Mouse (Mus musculus) heart, adult 8-10 months (tissue): ENCODE data around the gene Mdk. TPM values are rescaled to one million over a fixed set of nuclear protein-coding genes. Genes with fewer than 3 reads are reported as not detected.

Source experiments
- DNase-seq: peaks from one replicate; pipeline ENCODE4 v3.0.0; 2022; ENCODE audit warnings: low spot score
- total RNA-seq, 4 experiments: library from RNA; stranded (reverse); gene quantifications; 2 replicates each; pipeline ENCODE4 v1.2.4; 2022

Gene Mdk
- total RNA-seq, 4 experiments from 2014 or later: 1.5 to 4.3 (median 3.4) TPM

- no peak for DNase-seq
Observed at GRCm38 (mm10) chr2:91933471-91933870, 1.4 kb upstream of the Mdk start.

GRCm38 (mm10) chr2:91932737-91933350 is 747 bp upstream of the Mdk start:
- no peak for DNase-seq

GRCm38 (mm10) chr2:91931328-91932159 is 553 bp downstream of the Mdk start:
- DNase-seq: no peak

DNA sequence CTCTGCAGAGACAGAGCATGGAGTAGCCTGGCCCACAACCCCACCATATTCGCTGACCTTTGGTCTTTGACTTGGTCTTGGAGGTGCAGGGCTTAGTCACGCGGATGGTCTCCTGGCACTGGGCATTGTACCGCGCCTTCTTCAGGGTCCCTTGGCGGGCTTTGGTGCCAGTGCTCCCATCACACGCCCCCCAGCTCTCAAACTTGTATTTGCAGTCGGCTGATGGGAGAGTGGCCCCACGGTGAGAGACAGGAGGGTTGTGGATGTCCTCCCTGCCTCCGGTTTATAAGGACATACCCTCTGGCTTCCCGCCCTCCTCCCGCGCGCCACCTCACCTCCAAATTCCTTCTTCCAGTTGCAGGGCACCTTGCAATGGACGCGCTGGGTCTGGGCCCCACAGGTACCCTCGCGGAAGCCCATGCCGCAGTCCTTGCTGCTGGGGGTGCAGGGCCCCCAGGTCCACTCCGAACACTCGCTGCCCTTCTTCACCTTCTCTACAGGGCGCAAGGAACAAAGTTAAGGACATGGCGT is 1.3 kb downstream of the Mdk start:
- no peak for DNase-seq

DNA sequence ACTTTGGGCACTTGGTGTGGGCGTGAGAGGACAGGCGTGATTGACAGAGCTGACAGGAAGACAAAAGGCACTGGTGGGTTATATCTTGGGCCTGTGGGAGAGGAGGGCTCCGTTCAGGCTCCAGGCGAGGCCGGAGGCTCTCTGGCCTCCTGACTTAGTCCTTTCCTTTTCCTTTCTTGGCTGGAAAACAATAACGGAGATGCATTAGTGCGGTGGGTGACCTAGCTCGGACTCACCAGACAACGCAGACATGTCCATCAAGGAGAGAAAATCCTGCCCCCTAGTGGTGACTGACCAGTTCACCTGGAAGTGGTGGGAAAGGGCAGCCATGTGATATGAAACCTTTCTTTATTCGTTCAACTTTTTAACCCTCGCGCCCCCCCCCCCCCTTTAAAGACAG is 2.2 kb downstream of the Mdk start:
- peak; percentile 53 for DNase-seq

GRCm38 (mm10) chr2:91929455-91929854 is 2.6 kb downstream of the Mdk start:
- no peak for DNase-seq

GRCm38 (mm10) chr2:91928534-91929350 is 3.4 kb downstream of the Mdk start:
- DNase-seq: no peak

DNA sequence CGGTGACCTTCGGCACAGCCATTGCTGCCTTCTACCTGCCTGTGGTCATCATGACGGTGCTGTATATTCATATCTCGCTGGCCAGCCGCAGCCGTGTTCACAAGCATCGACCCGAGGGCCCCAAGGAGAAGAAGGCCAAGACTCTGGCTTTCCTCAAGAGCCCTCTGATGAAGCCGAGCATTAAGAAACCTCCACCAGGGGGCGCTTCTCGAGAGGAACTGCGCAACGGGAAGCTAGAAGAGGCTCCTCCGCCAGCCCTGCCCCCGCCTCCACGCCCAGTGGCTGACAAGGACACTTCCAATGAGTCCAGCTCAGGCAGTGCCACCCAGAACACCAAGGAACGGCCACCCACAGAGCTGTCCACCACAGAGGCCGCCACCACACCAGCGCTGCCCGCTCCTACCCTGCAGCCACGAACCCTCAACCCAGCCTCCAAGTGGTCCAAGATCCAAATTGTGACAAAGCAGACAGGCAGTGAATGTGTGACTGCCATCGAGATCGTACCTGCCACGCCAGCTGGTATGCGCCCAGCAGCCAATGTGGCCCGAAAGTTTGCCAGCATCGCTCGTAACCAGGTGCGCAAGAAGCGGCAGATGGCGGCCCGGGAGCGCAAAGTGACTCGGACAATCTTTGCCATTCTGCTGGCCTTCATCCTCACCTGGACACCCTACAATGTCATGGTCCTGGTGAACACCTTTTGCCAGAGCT is 4.1 kb downstream of the Mdk start:
- DNase-seq: peak; percentile 58

DNA sequence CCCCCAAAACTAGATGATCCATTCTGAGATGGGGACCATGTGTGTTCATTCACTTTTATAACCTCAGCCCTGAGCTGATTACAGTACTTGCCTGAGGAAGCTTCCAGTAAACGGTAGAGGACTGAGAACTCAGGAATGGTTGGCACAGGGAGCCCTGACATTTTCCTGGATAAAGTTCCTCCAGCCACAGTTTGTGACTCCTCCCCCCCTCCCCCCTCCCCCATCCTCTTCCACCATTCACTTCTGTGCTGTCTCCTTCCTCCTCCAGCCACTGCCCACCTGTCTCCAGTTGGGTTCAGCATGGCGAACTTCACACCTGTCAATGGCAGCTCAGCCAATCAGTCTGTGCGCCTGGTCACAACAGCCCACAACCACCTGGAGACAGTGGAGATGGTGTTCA is 5.1 kb downstream of the Mdk start, which contains the start of gene Chrm4:
Gene Chrm4, plus strand, starts transcription at position 301 of the 400 bp plus-strand sequence.
- DNase-seq: no peak

- DNase-seq: no peak
Observed at GRCm38 (mm10) chr2:91925442-91925841, 6.7 kb downstream of the Mdk start.

DNA sequence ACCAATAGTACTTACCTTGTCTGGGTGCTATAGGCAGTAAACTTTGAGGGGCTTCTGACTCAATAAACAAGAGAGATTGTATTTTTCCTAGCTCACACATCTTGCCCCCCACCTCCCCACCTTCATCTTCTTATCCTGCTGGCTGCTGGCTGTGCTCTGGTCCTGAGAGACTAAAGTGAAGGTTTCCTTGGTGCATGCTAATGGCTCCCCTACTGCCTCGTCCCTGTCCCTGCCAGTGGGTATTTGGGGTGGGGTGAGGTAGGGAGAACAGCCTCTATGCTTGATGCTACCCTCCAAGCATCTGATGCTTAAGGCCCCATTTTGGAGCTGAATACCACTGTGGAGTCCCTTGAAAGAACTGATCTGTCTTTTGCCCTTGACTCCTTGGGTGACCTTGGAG is 7.4 kb downstream of the Mdk start:
- DNase-seq: no peak

DNA sequence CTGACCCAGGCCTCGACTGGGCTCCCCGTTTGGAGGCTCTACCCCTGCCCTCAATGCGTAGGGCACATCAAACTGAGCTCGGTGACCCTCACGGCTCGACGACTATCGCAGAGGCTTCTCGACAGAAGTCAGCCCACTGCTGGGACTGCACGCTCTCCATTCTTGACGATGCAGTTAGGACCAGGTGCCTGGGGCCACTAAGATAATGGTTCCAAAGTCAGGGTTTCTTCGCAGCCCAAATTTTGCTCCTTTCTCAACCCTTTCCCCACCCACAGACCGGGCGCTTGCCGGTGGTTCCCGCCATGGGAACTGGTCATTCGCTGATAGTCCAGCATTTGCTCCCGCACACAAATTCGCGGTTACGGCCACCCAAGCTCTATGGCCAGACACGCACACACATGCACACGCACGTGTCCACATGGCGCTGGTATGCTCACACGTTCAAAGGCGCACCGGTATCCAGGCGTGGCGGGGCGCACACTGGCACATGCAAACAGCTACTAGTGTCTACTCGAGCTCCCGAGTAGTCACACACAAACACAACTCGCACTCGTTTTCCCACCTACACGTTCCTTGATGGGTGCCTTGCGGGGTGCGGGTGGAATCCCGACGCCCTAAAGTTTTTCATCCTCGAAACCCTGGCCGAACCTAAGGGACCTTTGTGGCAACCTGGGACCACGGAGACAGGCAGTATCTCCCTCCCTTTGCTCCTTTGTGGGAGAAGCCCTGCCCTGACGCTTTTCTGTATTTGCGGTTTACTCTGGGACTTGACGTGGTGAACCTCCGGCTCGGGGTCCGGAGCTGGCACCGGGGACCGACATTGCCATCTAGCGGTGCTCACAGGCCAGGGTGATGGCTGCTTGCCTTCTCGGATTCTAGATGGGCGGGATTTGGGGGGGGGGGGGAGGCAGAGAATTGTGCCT is 8.4 kb downstream of the Mdk start:
- peak; percentile 36 for DNase-seq

DNA sequence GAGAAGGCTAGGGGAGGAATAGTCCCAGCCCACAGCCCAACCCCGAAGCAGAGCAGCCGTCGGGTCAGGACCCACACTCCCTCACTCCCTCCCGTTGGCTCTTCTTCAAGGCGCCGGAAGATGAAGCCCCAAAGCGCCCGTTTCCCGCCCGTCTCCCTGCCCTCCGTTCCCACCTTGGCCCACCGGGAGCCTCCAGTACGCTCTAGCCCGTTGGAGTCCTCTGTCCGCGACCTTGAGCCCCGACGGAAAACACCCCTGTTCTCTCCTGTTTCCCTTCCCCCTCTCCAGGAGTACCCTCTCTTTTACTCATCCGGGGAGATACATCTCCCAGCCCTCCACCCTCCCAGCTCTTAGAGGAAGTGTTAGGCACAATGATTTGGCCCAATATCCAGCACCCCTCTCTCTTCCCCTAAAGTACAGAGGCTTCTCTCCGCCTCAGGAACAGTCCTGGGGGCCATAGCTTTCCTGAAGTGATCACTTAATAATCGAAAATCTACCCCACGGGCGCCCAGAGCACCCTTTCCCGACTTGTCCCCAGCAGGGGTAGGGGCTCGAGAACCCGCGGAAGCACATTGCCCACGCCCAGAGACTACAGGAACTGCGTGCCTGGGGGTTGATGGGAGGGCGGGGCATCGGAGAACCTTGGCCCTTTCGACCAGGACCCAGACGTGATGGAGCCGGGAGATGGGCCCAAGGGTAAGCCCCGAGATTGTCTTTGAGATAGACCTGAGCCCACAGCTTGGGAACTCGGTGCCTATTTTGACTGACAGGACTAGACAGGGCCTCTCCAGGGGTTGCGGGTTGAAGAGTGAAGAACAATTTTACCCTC is 9.3 kb downstream of the Mdk start:
- DNase-seq: no peak

DNA sequence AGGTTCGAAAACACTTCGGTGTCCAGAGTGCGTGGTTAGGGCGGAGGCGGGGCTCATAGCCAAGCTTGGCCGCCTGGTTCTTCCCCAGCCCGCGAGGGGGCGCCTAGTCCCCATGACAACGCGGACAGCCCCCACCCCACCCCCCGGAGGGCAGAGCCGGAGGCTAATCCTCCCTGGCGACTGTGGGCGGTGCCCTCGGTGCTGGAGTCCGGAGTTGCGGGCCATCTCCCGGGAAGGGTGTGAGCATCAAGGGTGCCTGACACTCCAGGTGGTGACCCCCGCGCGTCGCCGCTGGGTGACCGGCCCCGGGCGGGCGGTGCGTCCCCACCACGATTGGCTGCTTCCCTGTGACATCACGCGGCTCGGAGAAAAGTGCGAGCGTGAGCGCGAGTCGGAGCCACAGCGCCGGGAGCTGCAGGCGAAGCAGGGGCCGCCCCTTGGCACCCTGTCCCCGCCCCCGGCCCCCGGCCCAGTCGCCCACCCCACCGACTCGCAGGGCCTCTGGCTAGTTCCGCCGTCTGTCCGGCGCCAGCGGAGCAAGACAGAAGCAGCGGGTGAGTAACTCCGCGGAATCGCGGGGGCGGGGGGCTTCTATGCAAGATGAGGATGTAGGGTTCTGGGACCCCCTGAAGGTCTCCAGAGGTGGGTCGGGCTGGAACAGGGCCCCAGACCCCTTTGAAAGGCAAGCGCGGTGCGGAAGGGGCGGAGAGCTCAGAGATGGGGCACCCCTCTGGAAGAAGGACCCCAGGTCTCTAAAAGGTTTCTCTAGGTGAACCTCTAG is 10.1 kb downstream of the Mdk start:
- DNase-seq: no peak

DNA sequence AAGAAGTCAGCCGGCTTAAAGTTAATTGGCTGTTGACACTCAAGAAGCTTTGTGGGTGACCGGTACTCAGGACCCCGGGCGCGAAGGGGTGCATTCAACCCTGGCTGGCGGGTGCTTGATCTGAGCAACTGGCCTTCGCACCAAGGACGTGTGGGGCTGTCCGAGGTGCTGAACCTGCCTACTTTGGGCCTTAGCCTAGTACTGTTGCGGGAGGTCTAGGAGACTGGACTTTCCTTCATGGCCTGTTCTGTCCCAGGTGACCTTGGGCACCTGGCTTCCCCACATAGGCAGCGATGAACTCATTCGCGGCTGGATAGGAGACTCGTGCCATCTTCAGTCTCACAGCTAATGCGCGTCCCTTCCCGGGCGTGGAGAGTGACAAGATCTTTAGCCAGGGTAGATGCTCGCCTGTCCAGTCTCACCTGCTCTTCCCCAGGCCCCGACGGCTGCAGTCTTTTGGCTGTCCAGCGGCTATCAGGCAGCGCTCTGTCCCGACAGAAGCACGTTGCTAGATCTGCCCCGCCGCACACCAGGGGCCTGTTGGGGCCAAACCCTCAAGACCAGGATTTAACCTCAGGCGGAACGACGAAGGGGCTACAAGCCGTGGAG is 10.8 kb downstream of the Mdk start:
- peak; percentile 26 for DNase-seq

- DNase-seq: no peak
Observed at GRCm38 (mm10) chr2:91920130-91920529, 12.0 kb downstream of the Mdk start.

GRCm38 (mm10) chr2:91917096-91917495 is 15.0 kb downstream of the Mdk start:
- DNase-seq: no peak

DNA sequence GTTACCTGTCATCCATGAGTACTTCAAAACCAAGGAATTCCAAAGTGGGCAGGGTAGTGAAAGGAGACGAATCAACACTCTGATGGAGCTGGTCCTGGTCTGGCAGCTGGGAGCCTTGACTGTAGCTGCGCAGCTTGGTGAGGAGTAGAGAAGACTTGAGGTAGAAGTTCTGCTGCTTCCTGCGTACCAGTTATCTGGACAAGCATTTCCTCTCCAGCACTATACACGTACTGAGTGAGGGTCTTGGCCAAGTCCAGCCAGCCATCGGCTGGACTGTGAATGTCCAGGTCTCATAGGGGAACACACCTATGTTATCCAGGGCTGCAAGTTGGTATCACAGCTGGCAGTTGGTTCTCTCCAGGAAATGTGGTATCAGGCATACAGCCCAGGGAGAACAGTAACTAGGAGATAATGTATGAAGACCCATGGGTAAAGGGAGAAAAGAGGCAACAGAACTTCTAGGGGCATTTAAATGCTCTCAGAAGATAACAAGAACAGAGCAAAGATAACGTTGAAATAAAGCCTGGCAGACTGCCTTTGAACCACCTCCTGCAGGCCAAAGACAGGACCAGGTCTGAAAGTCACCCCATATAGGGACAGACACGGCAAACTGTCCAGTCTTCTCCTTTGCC is 15.6 kb downstream of the Mdk start:
- no peak for DNase-seq
